Mouse (Mus musculus): ENCODE results near the gene Mfrp. TPM values are rescaled to one million over a fixed set of nuclear protein-coding genes. Genes with fewer than 3 reads are reported as not detected.

Gene Mfrp
- polyA plus RNA-seq, 1 experiment from 2014 or later: 0.14 TPM

DNA sequence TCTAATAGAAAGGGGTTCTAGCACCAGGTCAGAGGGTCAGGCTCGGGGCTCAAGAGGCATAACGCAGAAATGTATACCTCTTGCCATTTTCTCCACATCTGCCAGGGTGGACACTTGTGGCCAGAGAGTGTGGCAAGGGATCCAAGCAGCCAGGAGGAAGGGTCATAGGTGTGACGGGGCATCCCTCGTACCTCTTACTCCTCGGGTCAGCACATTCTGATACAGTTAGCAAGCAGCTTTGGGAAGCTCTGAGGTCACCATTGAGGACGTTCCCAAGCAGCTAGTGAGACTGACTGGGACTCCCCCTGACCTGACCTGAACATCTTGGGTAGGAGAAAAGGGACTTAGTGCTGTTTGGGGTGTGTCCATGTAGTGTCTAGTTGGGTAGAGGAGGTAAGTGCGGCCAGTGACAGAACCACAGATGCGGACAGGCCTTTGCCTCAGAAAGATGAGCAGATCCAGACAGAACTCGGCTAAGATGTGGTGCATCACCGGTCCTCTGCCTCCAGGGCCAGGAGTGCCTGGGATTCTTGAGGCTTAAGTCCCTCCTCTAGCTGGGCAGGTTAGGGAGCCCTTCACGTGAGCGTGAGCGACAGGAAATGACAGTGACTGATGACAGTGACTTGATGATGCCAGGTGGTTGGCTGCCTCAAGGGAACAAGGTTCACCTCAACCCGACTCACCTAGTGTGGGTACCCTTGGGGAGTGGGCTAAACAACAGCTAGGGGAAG lies 31.3 kb upstream of the Mfrp start:
- Histone ChIP-seq H3K27ac (ENCODE audit: low read depth, low read length) (no peak overlapping the region), H3K4me2 (no peak overlapping the region), H3K9ac (ENCODE audit: low read depth, low read length) (no peak overlapping the region), H3K36me3 (ENCODE audit: control insufficient read depth, insufficient read depth, low read length) (no peaks in the 10 kb centered on the region), H3K9me3 (ENCODE audit: control insufficient read depth, low read length) (no peaks in the 10 kb centered on the region), H3K27me3 (replicated peaks; ENCODE audit: control insufficient read depth, insufficient read depth, low read length) (peaks cover 9% of the 10 kb centered on the region; the same call in 1 of the 2 replicates), H3K4me3 (ENCODE audit: low read depth, low read length) (no peak overlapping the region), H3K4me1 (replicated peaks; ENCODE audit: control insufficient read depth, insufficient read depth, low read length) (peaks cover 13% of the 10 kb centered on the region)
- no peak for DNase-seq (ENCODE audit: low spot score)
- no peak for ATAC-seq (replicated peaks; ENCODE audit: low FRiP score)
- WGBS: 61% methylated on average over 14 of the region's 14 CpGs

DNA sequence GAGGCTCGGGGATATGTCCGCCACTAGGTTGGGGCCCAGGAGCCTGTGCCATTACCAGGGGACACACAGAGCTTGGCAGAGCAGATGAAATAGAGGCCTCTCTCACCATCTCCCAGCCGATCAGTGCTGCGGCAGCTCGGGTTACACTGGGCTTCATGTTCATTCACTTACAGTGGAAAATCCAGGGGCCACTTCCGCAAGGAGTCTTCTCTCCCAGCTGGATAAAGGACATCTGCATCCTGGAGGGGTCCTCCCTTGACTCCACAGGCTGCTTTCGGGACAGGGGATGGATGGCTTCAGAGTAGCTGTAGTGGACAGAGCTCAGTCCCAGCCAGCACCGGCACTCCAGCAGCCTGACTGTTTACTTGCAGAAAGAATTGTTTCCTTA lies 30.7 kb upstream of the Mfrp start:
- Histone ChIP-seq H3K36me3 (ENCODE audit: control insufficient read depth, insufficient read depth, low read length) (no peaks in the 10 kb centered on the region), H3K4me2 (no peak overlapping the region), H3K27me3 (replicated peaks; ENCODE audit: control insufficient read depth, insufficient read depth, low read length) (peaks cover 9% of the 10 kb centered on the region; the same call in 1 of the 2 replicates), H3K27ac (ENCODE audit: low read depth, low read length) (no peak overlapping the region), H3K9me3 (ENCODE audit: control insufficient read depth, low read length) (no peaks in the 10 kb centered on the region), H3K4me1 (replicated peaks; ENCODE audit: control insufficient read depth, insufficient read depth, low read length) (peaks cover 13% of the 10 kb centered on the region), H3K9ac (ENCODE audit: low read depth, low read length) (no peak overlapping the region), H3K4me3 (ENCODE audit: low read depth, low read length) (no peak overlapping the region)
- 46% methylated on average over 8 of the region's 8 CpGs for WGBS
- no peak for DNase-seq (ENCODE audit: low spot score)
- no peak for ATAC-seq (replicated peaks; ENCODE audit: low FRiP score)

DNA sequence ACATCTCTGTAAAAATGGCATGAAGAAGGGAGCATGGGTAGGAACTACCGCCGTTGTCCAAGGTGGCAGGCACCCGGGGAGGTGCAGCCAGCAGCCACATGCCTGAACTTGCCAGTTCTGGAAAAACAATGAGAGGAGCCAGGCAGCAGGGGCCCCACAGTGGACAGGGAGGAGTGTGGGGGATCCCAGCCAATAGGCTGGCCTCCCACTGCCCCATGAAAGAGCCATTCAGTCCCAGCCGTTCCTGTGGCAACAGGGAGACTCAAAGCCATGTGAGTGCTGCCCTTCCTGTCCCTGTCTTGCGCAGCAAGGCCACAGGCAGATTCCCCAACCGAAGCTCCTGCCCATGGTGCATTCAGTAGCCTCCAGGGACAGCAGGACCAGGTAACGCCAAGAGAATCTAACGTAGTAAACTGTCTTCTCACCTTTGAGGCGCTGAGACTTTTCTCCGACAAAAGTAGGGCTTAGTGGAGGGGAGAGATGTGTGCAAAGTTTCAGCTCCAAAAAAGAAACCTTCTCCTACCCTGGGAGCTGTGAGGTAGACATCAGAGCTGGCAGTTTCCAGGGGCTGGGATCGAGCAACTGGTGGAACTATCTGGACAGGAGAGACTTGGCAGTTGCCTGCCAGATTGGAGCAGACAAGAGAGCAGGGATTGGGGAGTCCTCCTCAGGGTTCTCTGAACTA lies 29.5 kb upstream of the Mfrp start:
- Histone ChIP-seq H3K27ac (ENCODE audit: low read depth, low read length) (no peak overlapping the region), H3K4me3 (ENCODE audit: low read depth, low read length) (no peak overlapping the region), H3K9ac (ENCODE audit: low read depth, low read length) (no peak overlapping the region), H3K4me1 (replicated peaks; ENCODE audit: control insufficient read depth, insufficient read depth, low read length) (peaks cover 13% of the 10 kb centered on the region), H3K36me3 (ENCODE audit: control insufficient read depth, insufficient read depth, low read length) (no peaks in the 10 kb centered on the region), H3K4me2 (no peak overlapping the region), H3K27me3 (replicated peaks; ENCODE audit: control insufficient read depth, insufficient read depth, low read length) (peaks cover 9% of the 10 kb centered on the region; the same call in 1 of the 2 replicates), H3K9me3 (ENCODE audit: control insufficient read depth, low read length) (no peaks in the 10 kb centered on the region)
- no peak for ATAC-seq (replicated peaks; ENCODE audit: low FRiP score)
- DNase-seq (ENCODE audit: low spot score): no peak
- 49% methylated on average over 11 of the region's 11 CpGs for WGBS

DNA sequence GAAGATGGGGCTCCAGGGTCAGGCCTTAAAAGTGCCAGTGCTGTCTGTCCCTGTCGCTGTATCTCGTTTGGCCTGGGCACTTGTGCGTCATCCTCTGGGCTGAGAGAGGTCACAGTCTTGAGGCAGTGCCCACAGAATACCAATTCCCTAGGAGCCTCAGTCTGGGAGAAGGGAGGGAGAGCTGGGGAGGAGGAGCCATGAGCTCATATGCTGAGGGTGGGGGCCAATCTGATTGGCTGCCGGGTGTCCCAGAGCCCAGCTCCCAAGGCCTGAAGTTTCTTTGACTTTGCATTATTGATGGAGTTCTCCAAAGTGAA lies 29.0 kb upstream of the Mfrp start:
- H3K4me3 ChIP-seq (ENCODE audit: low read depth, low read length): no peak overlapping the region
- 39% methylated on average over 4 of the region's 4 CpGs for WGBS
- peaks cover 8% of the 10 kb centered on the region for H3K4me1 ChIP-seq (replicated peaks; ENCODE audit: control insufficient read depth, insufficient read depth, low read length)
- ATAC-seq (replicated peaks; ENCODE audit: low FRiP score) (no peak), DNase-seq (ENCODE audit: low spot score) (no peak)
- no peaks in the 10 kb centered on the region for H3K9me3 ChIP-seq (ENCODE audit: control insufficient read depth, low read length)
- H3K4me2 ChIP-seq: no peak overlapping the region
- H3K9ac ChIP-seq (ENCODE audit: low read depth, low read length): no peak overlapping the region
- H3K27me3 ChIP-seq (replicated peaks; ENCODE audit: control insufficient read depth, insufficient read depth, low read length): peaks cover 9% of the 10 kb centered on the region; the same call in 1 of the 2 replicates
- H3K36me3 ChIP-seq (ENCODE audit: control insufficient read depth, insufficient read depth, low read length): no peaks in the 10 kb centered on the region
- no peak overlapping the region for H3K27ac ChIP-seq (ENCODE audit: low read depth, low read length)

- Histone ChIP-seq H3K9ac (ENCODE audit: low read depth, low read length) (no peak overlapping the region), H3K4me2 (no peak overlapping the region), H3K36me3 (ENCODE audit: control insufficient read depth, insufficient read depth, low read length) (no peaks in the 10 kb centered on the region), H3K27me3 (replicated peaks; ENCODE audit: control insufficient read depth, insufficient read depth, low read length) (peaks cover 11% of the 10 kb centered on the region; the same call in 1 of the 2 replicates), H3K9me3 (ENCODE audit: control insufficient read depth, low read length) (no peaks in the 10 kb centered on the region), H3K27ac (ENCODE audit: low read depth, low read length) (no peak overlapping the region), H3K4me3 (ENCODE audit: low read depth, low read length) (no peak overlapping the region), H3K4me1 (replicated peaks; ENCODE audit: control insufficient read depth, insufficient read depth, low read length) (peaks cover 7% of the 10 kb centered on the region)
- ATAC-seq (replicated peaks; ENCODE audit: low FRiP score) (no peak), DNase-seq (ENCODE audit: low spot score) (no peak)
- 70% methylated on average over 5 of the region's 5 CpGs for WGBS
Observed at GRCm38 (mm10) chr9:44073115-44073514, 28.4 kb upstream of the Mfrp start.

GRCm38 (mm10) chr9:44074395-44075275 lies 26.9 kb upstream of the Mfrp start:
- Histone ChIP-seq H3K27me3 (replicated peaks; ENCODE audit: control insufficient read depth, insufficient read depth, low read length) (peaks cover 11% of the 10 kb centered on the region; the same call in 1 of the 2 replicates), H3K4me2 (no peak overlapping the region), H3K9ac (ENCODE audit: low read depth, low read length) (no peak overlapping the region), H3K27ac (ENCODE audit: low read depth, low read length) (no peak overlapping the region), H3K4me3 (ENCODE audit: low read depth, low read length) (no peak overlapping the region), H3K36me3 (ENCODE audit: control insufficient read depth, insufficient read depth, low read length) (no peaks in the 10 kb centered on the region), H3K4me1 (replicated peaks; ENCODE audit: control insufficient read depth, insufficient read depth, low read length) (peaks cover 2% of the 10 kb centered on the region), H3K9me3 (ENCODE audit: control insufficient read depth, low read length) (no peaks in the 10 kb centered on the region)
- DNase-seq (ENCODE audit: low spot score) (no peak), ATAC-seq (replicated peaks; ENCODE audit: low FRiP score) (no peak)
- WGBS: 48% methylated on average over 9 of the region's 9 CpGs

DNA sequence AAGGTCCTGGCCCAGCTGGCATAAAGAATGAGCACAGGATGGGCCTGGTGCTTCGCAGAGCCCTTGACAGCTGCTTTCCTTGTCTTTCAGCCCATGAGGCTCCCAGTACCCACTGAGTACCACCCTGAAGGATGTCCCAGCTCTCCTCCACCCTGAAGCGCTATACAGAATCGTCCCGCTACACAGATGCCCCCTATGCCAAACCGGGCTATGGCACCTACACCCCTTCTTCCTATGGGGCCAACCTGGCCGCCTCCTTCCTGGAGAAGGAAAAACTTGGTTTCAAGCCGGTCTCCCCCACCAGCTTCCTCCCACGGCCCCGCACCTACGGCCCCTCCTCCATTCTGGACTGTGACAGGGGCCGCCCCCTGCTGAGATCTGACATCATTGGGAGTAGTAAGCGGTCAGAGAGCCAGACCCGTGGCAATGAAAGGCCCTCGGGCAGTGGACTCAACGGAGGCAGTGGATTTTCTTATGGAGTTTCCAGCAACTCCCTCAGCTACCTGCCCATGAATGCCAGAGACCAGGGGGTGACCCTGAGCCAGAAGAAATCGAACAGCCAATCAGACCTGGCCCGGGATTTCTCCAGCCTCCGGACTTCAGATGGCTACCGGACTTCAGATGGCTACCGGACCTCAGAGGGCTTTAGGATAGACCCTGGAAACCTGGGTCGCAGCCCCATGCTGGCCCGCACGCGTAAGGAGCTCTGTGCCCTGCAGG lies 26.1 kb upstream of the Mfrp start:
- WGBS: 73% methylated on average over 24 of the region's 24 CpGs

More for the DNA sequence above, 26.1 kb upstream of the Mfrp start:
- H3K9me3 ChIP-seq (ENCODE audit: control insufficient read depth, low read length): no peaks in the 10 kb centered on the region
- DNase-seq (ENCODE audit: low spot score) (no peak), ATAC-seq (replicated peaks; ENCODE audit: low FRiP score) (no peak)
- no peak overlapping the region for H3K4me2 ChIP-seq
- peaks cover 7% of the 10 kb centered on the region; the same call in 1 of the 2 replicates for H3K27me3 ChIP-seq (replicated peaks; ENCODE audit: control insufficient read depth, insufficient read depth, low read length)
- H3K4me1 ChIP-seq (replicated peaks; ENCODE audit: control insufficient read depth, insufficient read depth, low read length): peaks cover 2% of the 10 kb centered on the region
- no peak overlapping the region for H3K4me3 ChIP-seq (ENCODE audit: low read depth, low read length)
- no peak overlapping the region for H3K9ac ChIP-seq (ENCODE audit: low read depth, low read length)
- H3K27ac ChIP-seq (ENCODE audit: low read depth, low read length): no peak overlapping the region
- H3K36me3 ChIP-seq (ENCODE audit: control insufficient read depth, insufficient read depth, low read length): no peaks in the 10 kb centered on the region
